Mouse (Mus musculus) midbrain, embryonic 15.5 days (tissue): ENCODE measurements around the gene Rock2. TPM values are rescaled to one million over a fixed set of nuclear protein-coding genes. Genes with fewer than 3 reads are reported as not detected.
A peak's percentile ranks its signal among the peaks of the same experiment; 100 is the strongest.

ENCODE experiments used
- ATAC-seq: fragments of 200-750 bp; cut with Nextera tagmentation; replicated peaks from 2 replicates; pipeline ENCODE4 v1.8.0; 2017; ENCODE audit warnings: moderate TSS enrichment
- H3K27ac ChIP-seq: fragments of 300-500 bp; sonication (generic); 2 replicates; pipeline ENCODE4 v1.5.1; 2015; ENCODE audit warnings: mild to moderate bottlenecking, inconsistent platforms
- H3K27me3 ChIP-seq: fragments of 300-500 bp; sonication (generic); replicated peaks from 2 replicates; pipeline ENCODE4 v1.6.1; 2015; ENCODE audit warnings: inconsistent platforms
- H3K36me3 ChIP-seq: fragments of 300-500 bp; sonication (generic); replicated peaks from 2 replicates; pipeline ENCODE4 v1.6.1; 2015; ENCODE audit warnings: inconsistent platforms
- H3K4me1 ChIP-seq: fragments of 300-500 bp; sonication (generic); 2 replicates; pipeline ENCODE4 v1.6.1; 2015; ENCODE audit warnings: inconsistent platforms
- H3K4me2 ChIP-seq: fragments of 300-500 bp; sonication (generic); 2 replicates; pipeline ENCODE4 v1.6.1; 2015; ENCODE audit warnings: inconsistent platforms, mild to moderate bottlenecking, moderate library complexity
- H3K4me3 ChIP-seq: fragments of 300-500 bp; sonication (generic); 2 replicates; pipeline ENCODE4 v1.5.1; 2015; ENCODE audit warnings: mild to moderate bottlenecking, inconsistent platforms
- H3K9ac ChIP-seq: fragments of 300-500 bp; sonication (generic); 2 replicates; pipeline ENCODE4 v1.6.1; 2015; ENCODE audit warnings: mild to moderate bottlenecking, inconsistent platforms
- H3K9me3 ChIP-seq: fragments of 300-500 bp; sonication (generic); 2 replicates; pipeline ENCODE4 v1.6.1; 2016; ENCODE audit warnings: inconsistent platforms
- WGBS: fragments of 180-500 bp; shearing (Covaris S2); methylation state at CpG from one replicate; pipeline ENCODE4 v1.1.7; 2015; ENCODE audit warnings: mixed read lengths; 5-methylcytosine and 5-hydroxymethylcytosine counted together
- polyA plus RNA-seq: library from polyadenylated mRNA; unstranded; fragments of >200 nt; fragmentation: Nextera tagmentation; extraction: Ambion mirVana; gene quantifications from 2 replicates; pipeline ENCODE4 v1.2.1, GENCODE M21; 2015

The Rock2 gene
- polyA plus RNA-seq, 1 experiment from 2014 or later = 15.6 TPM

DNA sequence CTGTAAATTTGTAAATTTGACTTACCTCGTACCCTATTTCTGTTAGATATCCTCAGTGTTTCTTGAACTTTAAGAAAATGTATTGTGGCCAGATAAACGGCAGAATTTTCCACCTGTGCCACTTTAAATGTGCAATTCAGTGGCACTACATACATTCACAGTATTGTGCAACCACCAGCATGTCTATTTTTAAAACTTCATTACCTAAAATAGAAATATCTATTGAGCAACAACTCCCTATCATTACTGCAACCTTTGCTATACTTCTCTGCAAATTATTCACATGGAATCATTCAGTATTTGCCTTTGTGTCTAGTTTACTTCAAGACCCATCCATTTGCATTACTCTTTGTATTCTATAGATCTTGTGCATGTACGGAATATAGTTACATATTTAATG, 17.9 kb downstream of the Rock2 start:
- 91% methylated on average over 3 of the region's 3 CpGs for WGBS
- Histone ChIP-seq H3K36me3 (no peaks in the 10 kb centered on the region), H3K27ac (no peak overlapping the region), H3K4me3 (no peak overlapping the region), H3K27me3 (no peaks in the 10 kb centered on the region), H3K4me2 (no peak overlapping the region), H3K4me1 (no peaks in the 10 kb centered on the region), H3K9me3 (no peaks in the 10 kb centered on the region), H3K9ac (no peak overlapping the region)
- no peak for ATAC-seq

GRCm38 (mm10) chr12:16920186-16920860, 25.6 kb downstream of the Rock2 start:
- Histone ChIP-seq H3K27me3 (no peaks in the 10 kb centered on the region), H3K27ac (no peak overlapping the region), H3K4me1 (no peaks in the 10 kb centered on the region), H3K9me3 (no peaks in the 10 kb centered on the region), H3K9ac (no peak overlapping the region), H3K36me3 (no peaks in the 10 kb centered on the region), H3K4me2 (no peak overlapping the region), H3K4me3 (no peak overlapping the region)
- ATAC-seq = no peak

- no peak overlapping the region for H3K4me3 ChIP-seq
- no peak overlapping the region for H3K9ac ChIP-seq
- H3K4me1 ChIP-seq = no peaks in the 10 kb centered on the region
- no peaks in the 10 kb centered on the region for H3K9me3 ChIP-seq
- no peaks in the 10 kb centered on the region for H3K27me3 ChIP-seq
- no peak overlapping the region for H3K4me2 ChIP-seq
- no peak for ATAC-seq
- no peaks in the 10 kb centered on the region for H3K36me3 ChIP-seq
- H3K27ac ChIP-seq = no peak overlapping the region
- 91% methylated on average over 2 of the region's 2 CpGs for WGBS
Measured at GRCm38 (mm10) chr12:16927889-16928288, 33.2 kb downstream of the Rock2 start.

GRCm38 (mm10) chr12:16934423-16934822, 39.7 kb downstream of the Rock2 start:
- H3K4me1 ChIP-seq = no peaks in the 10 kb centered on the region
- no peak overlapping the region for H3K4me2 ChIP-seq
- ATAC-seq = no peak
- no peak overlapping the region for H3K27ac ChIP-seq
- no peaks in the 10 kb centered on the region for H3K36me3 ChIP-seq
- no peak overlapping the region for H3K4me3 ChIP-seq
- 91% methylated on average over 1 of the region's 1 CpGs for WGBS
- no peaks in the 10 kb centered on the region for H3K9me3 ChIP-seq
- no peak overlapping the region for H3K9ac ChIP-seq
- H3K27me3 ChIP-seq = no peaks in the 10 kb centered on the region

DNA sequence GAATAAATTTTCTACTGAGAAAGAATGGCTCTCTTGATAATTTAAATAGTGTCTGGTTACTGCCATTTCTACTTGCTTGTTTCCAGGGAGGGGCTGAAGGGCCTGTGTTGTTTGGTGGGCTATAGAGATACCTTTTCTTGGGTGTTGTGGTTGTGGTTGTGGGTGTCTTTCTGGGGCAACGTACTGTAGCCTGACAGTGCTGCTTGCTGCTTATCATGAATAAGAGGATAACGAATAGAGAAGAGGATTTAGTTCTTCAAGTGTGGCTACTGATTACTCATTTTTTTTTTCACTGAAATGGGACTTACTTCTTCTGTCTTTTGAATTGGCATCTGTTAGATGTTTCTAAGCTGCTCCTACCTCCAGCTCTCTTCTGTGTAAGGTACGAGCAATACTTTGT, 47.3 kb downstream of the Rock2 start:
- no peaks in the 10 kb centered on the region for H3K4me1 ChIP-seq
- H3K36me3 ChIP-seq = 0 out of 2 replicates have a peak, but pooled peaks cover 3% of the 10 kb centered on the region
- 73% methylated on average over 3 of the region's 3 CpGs for whole genome bisulfite sequencing
- H3K4me2 ChIP-seq = no peak overlapping the region
- H3K9me3 ChIP-seq = no peaks in the 10 kb centered on the region
- no peak overlapping the region for H3K9ac ChIP-seq
- no peak overlapping the region for H3K4me3 ChIP-seq
- ATAC-seq = no peak
- no peak overlapping the region for H3K27ac ChIP-seq
- H3K27me3 ChIP-seq = no peaks in the 10 kb centered on the region

- H3K9me3 ChIP-seq = no peaks in the 10 kb centered on the region
- no peak for ATAC-seq
- 94% methylated on average over 6 of the region's 6 CpGs for WGBS
- no peaks in the 10 kb centered on the region for H3K4me1 ChIP-seq
- H3K27me3 ChIP-seq = no peaks in the 10 kb centered on the region
- H3K9ac ChIP-seq = no peak overlapping the region
- no peaks in the 10 kb centered on the region; the same call in 1 of the 2 replicates for H3K36me3 ChIP-seq
- H3K4me3 ChIP-seq = no peak overlapping the region
- no peak overlapping the region for H3K27ac ChIP-seq
- no peak overlapping the region for H3K4me2 ChIP-seq
Measured at GRCm38 (mm10) chr12:16948239-16948638, 53.5 kb downstream of the Rock2 start.

GRCm38 (mm10) chr12:16958851-16959250, 64.2 kb downstream of the Rock2 start:
- Histone ChIP-seq H3K27ac (no peak overlapping the region), H3K4me3 (no peak overlapping the region), H3K4me1 (no peaks in the 10 kb centered on the region), H3K4me2 (no peak overlapping the region), H3K9me3 (no peaks in the 10 kb centered on the region), H3K27me3 (no peaks in the 10 kb centered on the region), H3K9ac (no peak overlapping the region), H3K36me3 (peaks cover 30% of the 10 kb centered on the region)
- ATAC-seq = no peak
- WGBS = 78% methylated on average over 1 of the region's 1 CpGs

DNA sequence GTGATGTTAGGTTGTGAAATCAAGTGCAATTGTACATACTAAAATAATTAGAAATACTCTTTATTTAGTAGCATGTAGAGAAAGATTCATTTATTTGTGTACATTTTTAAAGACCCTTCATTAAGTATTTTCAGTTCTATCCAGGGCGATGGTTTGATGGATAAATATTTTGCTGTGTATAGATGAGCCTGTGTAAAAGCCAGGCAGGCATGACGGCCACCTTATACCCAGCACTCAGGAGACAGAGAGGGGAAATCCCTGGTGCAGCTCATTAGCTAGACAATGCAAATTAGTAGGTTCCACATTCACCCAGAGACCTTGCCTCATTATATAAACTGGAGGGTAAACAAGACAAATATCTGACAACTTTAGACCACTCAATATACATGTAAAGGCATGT, 68.7 kb downstream of the Rock2 start:
- Histone ChIP-seq H3K9me3 (no peaks in the 10 kb centered on the region), H3K27me3 (no peaks in the 10 kb centered on the region), H3K4me1 (no peaks in the 10 kb centered on the region), H3K4me2 (no peak overlapping the region), H3K9ac (no peak overlapping the region), H3K27ac (no peak overlapping the region), H3K36me3 (peaks cover 36% of the 10 kb centered on the region), H3K4me3 (no peak overlapping the region)
- no peak for ATAC-seq
- WGBS = 74% methylated on average over 2 of the region's 2 CpGs

DNA sequence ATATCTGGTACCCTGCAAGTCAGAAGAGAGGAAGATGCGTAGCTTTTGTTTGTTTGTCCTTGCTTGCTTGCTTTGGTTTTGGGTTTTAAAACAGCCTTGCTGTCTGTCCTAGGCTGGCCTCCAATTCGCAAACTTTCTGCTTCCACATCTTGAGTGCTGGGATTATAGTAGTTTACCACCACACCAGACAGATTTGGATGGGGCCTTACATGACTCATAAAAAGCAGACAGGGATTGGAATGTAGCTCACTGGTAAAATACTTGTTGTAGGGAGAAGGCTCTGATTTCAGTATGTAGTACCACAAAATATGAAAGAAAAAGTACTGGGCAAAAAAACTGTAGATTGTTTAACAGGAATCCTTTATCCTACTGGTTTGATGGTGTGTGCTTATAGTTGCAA, 72.1 kb downstream of the Rock2 start:
- no peak for ATAC-seq
- Histone ChIP-seq H3K27me3 (no peaks in the 10 kb centered on the region), H3K27ac (no peak overlapping the region), H3K4me1 (no peaks in the 10 kb centered on the region), H3K9me3 (no peaks in the 10 kb centered on the region), H3K9ac (no peak overlapping the region), H3K4me3 (no peak overlapping the region), H3K36me3 (peaks cover 29% of the 10 kb centered on the region; the same call in 1 of the 2 replicates), H3K4me2 (no peak overlapping the region)
- 98% methylated on average over 2 of the region's 2 CpGs for WGBS

GRCm38 (mm10) chr12:16977120-16977519, 82.4 kb downstream of the Rock2 start:
- Histone ChIP-seq H3K36me3 (peaks cover 43% of the 10 kb centered on the region), H3K27me3 (no peaks in the 10 kb centered on the region), H3K9me3 (no peaks in the 10 kb centered on the region), H3K27ac (no peak overlapping the region), H3K4me3 (no peak overlapping the region), H3K4me2 (no peak overlapping the region), H3K9ac (no peak overlapping the region), H3K4me1 (no peaks in the 10 kb centered on the region)
- no peak for ATAC-seq

- Histone ChIP-seq H3K27ac (no peak overlapping the region), H3K4me2 (no peak overlapping the region), H3K4me3 (no peak overlapping the region), H3K36me3 (0 out of 2 replicates have a peak, but pooled peaks cover 2% of the 10 kb centered on the region), H3K4me1 (no peaks in the 10 kb centered on the region), H3K27me3 (no peaks in the 10 kb centered on the region), H3K9me3 (no peaks in the 10 kb centered on the region), H3K9ac (no peak overlapping the region)
- 0 out of 2 replicates have a peak, but pooled peaks have one; percentile 56 for ATAC-seq
- WGBS = 95% methylated on average over 1 of the region's 1 CpGs
Measured at GRCm38 (mm10) chr12:16985778-16986177, 91.1 kb downstream of the Rock2 start.

- Histone ChIP-seq H3K36me3 (no peaks in the 10 kb centered on the region), H3K4me1 (no peaks in the 10 kb centered on the region), H3K4me3 (no peak overlapping the region), H3K9me3 (no peaks in the 10 kb centered on the region), H3K27ac (no peak overlapping the region), H3K9ac (no peak overlapping the region), H3K4me2 (no peak overlapping the region), H3K27me3 (no peaks in the 10 kb centered on the region)
- no peak for ATAC-seq
- WGBS = 69% methylated on average over 2 of the region's 2 CpGs
Measured at GRCm38 (mm10) chr12:16991376-16991775, 96.7 kb downstream of the Rock2 start.

- Histone ChIP-seq H3K27me3 (no peaks in the 10 kb centered on the region), H3K9me3 (no peaks in the 10 kb centered on the region), H3K9ac (no peak overlapping the region), H3K27ac (no peak overlapping the region), H3K4me2 (no peak overlapping the region), H3K4me3 (no peak overlapping the region), H3K4me1 (no peaks in the 10 kb centered on the region), H3K36me3 (no peaks in the 10 kb centered on the region)
- ATAC-seq = no peak
- WGBS = 78% methylated on average over 2 of the region's 2 CpGs
Measured at GRCm38 (mm10) chr12:16992355-16992754, 97.7 kb downstream of the Rock2 start.
